Mouse (Mus musculus) midbrain, postnatal 0 days (tissue): ENCODE measurements at regions not wholly inside any gene's neighbourhood (a gene's known extent, or its start where the extent isn't known, plus 50 kb on each side); places are given as distances from the start of the nearest gene placed in this dataset.

Experiments
- ATAC-seq: fragments of 200-750 bp; cut with Nextera tagmentation; 2 replicates; pipeline ENCODE4 v1.8.0; 2017; ENCODE audit warnings: moderate number of reproducible peaks, mild to moderate bottlenecking, moderate TSS enrichment, moderate library complexity; ENCODE audit not compliant: low FRiP score
- DNase-seq: peaks from one replicate; pipeline ENCODE4 v3.0.0-alpha.2; 2015; ENCODE audit warnings: low spot score
- H3K27ac ChIP-seq: fragments of 300-500 bp; sonication (generic); 2 replicates; pipeline ENCODE4 v1.5.1; 2014; ENCODE audit warnings: low read depth, mild to moderate bottlenecking, low read length, mixed read lengths
- H3K27me3 ChIP-seq: fragments of 300-500 bp; sonication (generic); 2 replicates; pipeline ENCODE4 v1.6.1; 2014; ENCODE audit warnings: low read length, control low read depth, mixed read lengths; ENCODE audit not compliant: insufficient read depth
- H3K36me3 ChIP-seq: fragments of 300-500 bp; sonication (generic); 2 replicates; pipeline ENCODE4 v1.6.1; 2014; ENCODE audit warnings: low read length, control low read depth, mixed read lengths; ENCODE audit not compliant: insufficient read depth
- H3K4me1 ChIP-seq: fragments of 300-500 bp; sonication (generic); 2 replicates; pipeline ENCODE4 v1.6.1; 2014; ENCODE audit warnings: mild to moderate bottlenecking, control low read depth, antibody characterized with exemption, low read length, mixed read lengths; ENCODE audit not compliant: insufficient read depth
- H3K4me2 ChIP-seq: fragments of 300-500 bp; sonication (generic); 2 replicates; pipeline ENCODE4 v1.6.1; 2014; ENCODE audit warnings: low read depth, mild to moderate bottlenecking, low read length, mixed read lengths; ENCODE audit not compliant: poor library complexity, severe bottlenecking
- H3K4me3 ChIP-seq: fragments of 300-500 bp; sonication (generic); 2 replicates; pipeline ENCODE4 v1.5.1; 2014; ENCODE audit warnings: low read depth, mild to moderate bottlenecking, low read length, moderate library complexity
- H3K9ac ChIP-seq: fragments of 300-500 bp; sonication (generic); replicated peaks from 2 replicates; pipeline ENCODE4 v1.6.1; 2014; ENCODE audit warnings: mild to moderate bottlenecking, low read length, moderate library complexity, mixed read lengths; ENCODE audit not compliant: poor library complexity, severe bottlenecking
- H3K9me3 ChIP-seq: fragments of 300-500 bp; sonication (generic); 2 replicates; pipeline ENCODE4 v1.6.1; 2016; ENCODE audit warnings: low read length, control low read depth
- CTCF ChIP-seq: IDR thresholded peaks from 2 replicates; pipeline ENCODE4 v1.5.1; 2016; ENCODE audit warnings: antibody characterized with exemption, mild to moderate bottlenecking
- WGBS: fragments of 180-500 bp; shearing (Covaris S2); extraction: QIAGEN DNeasy Blood & Tissue Kit; methylation state at CpG from one replicate; pipeline ENCODE4 v1.1.7; 2014; 5-methylcytosine and 5-hydroxymethylcytosine counted together

- H3K4me2 ChIP-seq = peak overlapping the region; percentile 60
These were observed 245.5 kb upstream of the Pmfbp1 start for GRCm38 (mm10) chr8:109248356-109248755.

DNA sequence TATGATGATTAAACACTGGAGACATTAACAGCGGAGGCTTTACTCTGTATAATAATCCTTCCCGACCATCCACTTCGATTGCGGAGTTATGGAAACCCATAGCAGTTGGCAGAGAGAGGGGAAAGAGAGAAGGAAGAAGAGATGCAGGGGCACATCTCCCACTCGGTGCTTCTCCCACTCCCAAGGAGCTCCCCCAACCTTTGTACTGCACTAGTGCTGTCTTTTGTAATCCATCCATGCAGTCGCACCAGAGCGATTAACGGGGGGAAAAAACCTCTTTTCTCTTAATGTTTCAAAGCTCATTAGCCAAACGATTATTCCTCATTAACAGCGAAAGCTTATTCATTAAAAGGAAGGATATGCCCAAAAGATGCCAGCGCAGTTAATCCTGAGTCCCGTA, 244.6 kb upstream of the Pmfbp1 start:
- Histone ChIP-seq H3K4me2 (peak overlapping the region; percentile 60), H3K9ac (peak overlapping the region; percentile 67), H3K27me3 (no peaks in the 10 kb centered on the region), H3K27ac (peak overlapping the region; percentile 78), H3K9me3 (no peaks in the 10 kb centered on the region), H3K4me1 (no peaks in the 10 kb centered on the region), H3K4me3 (peak overlapping the region; percentile 43), H3K36me3 (no peaks in the 10 kb centered on the region)
- ATAC-seq = no peak
- 31% methylated on average over 12 of the region's 12 CpGs for WGBS
- DNase-seq = peak; percentile 42
- no peak for TF ChIP-seq CTCF

More at GRCm38 (mm10) chr8:109248356-109248755, 245.5 kb upstream of the Pmfbp1 start:
- TF ChIP-seq CTCF = no peak
- Histone ChIP-seq H3K4me1 (no peaks in the 10 kb centered on the region), H3K4me3 (peak overlapping the region; percentile 43), H3K9ac (peak overlapping the region; percentile 67), H3K27me3 (no peaks in the 10 kb centered on the region), H3K27ac (peak overlapping the region; percentile 78), H3K36me3 (no peaks in the 10 kb centered on the region), H3K9me3 (no peaks in the 10 kb centered on the region)
- WGBS = 40% methylated on average over 6 of the region's 6 CpGs
- ATAC-seq = no peak
- DNase-seq = peak; percentile 26

- Histone ChIP-seq H3K4me1 (no peaks in the 10 kb centered on the region), H3K9me3 (no peaks in the 10 kb centered on the region), H3K4me2 (peak overlapping the region; percentile 60), H3K4me3 (peak overlapping the region; percentile 43), H3K27me3 (no peaks in the 10 kb centered on the region), H3K36me3 (no peaks in the 10 kb centered on the region), H3K9ac (peak overlapping the region; percentile 67; the same call in 1 of the 2 replicates), H3K27ac (peak overlapping the region; percentile 78)
- DNase-seq = peak; percentile 51
- no peak for ATAC-seq
- 35% methylated on average over 9 of the region's 9 CpGs for WGBS
- no peak for TF ChIP-seq CTCF
These were observed 244.1 kb upstream of the Pmfbp1 start for GRCm38 (mm10) chr8:109249691-109250090.

- no peak for TF ChIP-seq CTCF
- peak overlapping the region; percentile 67 for H3K9ac ChIP-seq
- peak; percentile 17 for DNase-seq
- no peaks in the 10 kb centered on the region for H3K36me3 ChIP-seq
- 33% methylated on average over 8 of the region's 8 CpGs for WGBS
- H3K9me3 ChIP-seq = no peaks in the 10 kb centered on the region
- H3K27ac ChIP-seq = peak overlapping the region; percentile 81
- H3K4me3 ChIP-seq = peak overlapping the region; percentile 43
- H3K4me1 ChIP-seq = no peaks in the 10 kb centered on the region
- ATAC-seq = no peak
- H3K27me3 ChIP-seq = no peaks in the 10 kb centered on the region
- H3K4me2 ChIP-seq = peak overlapping the region; percentile 60
These were observed 243.3 kb upstream of the Pmfbp1 start for GRCm38 (mm10) chr8:109250551-109250950.

GRCm38 (mm10) chr8:109251360-109251798, 242.4 kb upstream of the Pmfbp1 start:
- DNase-seq (peak; percentile 93), ATAC-seq (peak; percentile 75)
- Histone ChIP-seq H3K27ac (peak overlapping the region; percentile 81), H3K9me3 (no peaks in the 10 kb centered on the region), H3K4me3 (peak overlapping the region; percentile 43), H3K4me2 (peak overlapping the region; percentile 60), H3K27me3 (no peaks in the 10 kb centered on the region), H3K9ac (peak overlapping the region; percentile 67), H3K4me1 (no peaks in the 10 kb centered on the region), H3K36me3 (no peaks in the 10 kb centered on the region)
- 41% methylated on average over 24 of the region's 24 CpGs for WGBS
- TF ChIP-seq CTCF = no peak

- Histone ChIP-seq H3K27me3 (no peaks in the 10 kb centered on the region), H3K27ac (no peak overlapping the region), H3K9me3 (no peaks in the 10 kb centered on the region), H3K36me3 (no peaks in the 10 kb centered on the region), H3K4me3 (no peak overlapping the region), H3K9ac (no peak overlapping the region), H3K4me2 (0 out of 2 replicates have a peak overlapping the region, but pooled peaks have one; percentile 60), H3K4me1 (no peaks in the 10 kb centered on the region)
- DNase-seq (peak; percentile 69), ATAC-seq (no peak)
- no peak for TF ChIP-seq CTCF
- WGBS = 41% methylated on average over 4 of the region's 4 CpGs
These were observed 241.4 kb upstream of the Pmfbp1 start for GRCm38 (mm10) chr8:109252404-109252803.
